Mouse (Mus musculus) intestine, embryonic 15.5 days (tissue): ENCODE measurements around the gene Trp53i11. TPM values are rescaled to one million over a fixed set of nuclear protein-coding genes. Genes with fewer than 3 reads are reported as not detected.

Source experiments
- ATAC-seq: fragments of 200-750 bp; cut with Nextera tagmentation; 2 replicates; pipeline ENCODE4 v1.8.0; 2017; ENCODE audit warnings: moderate TSS enrichment, moderate library complexity
- H3K27ac ChIP-seq: fragments of 300-500 bp; sonication (generic); 2 replicates; pipeline ENCODE4 v1.5.1; 2015; ENCODE audit warnings: mild to moderate bottlenecking, inconsistent platforms
- H3K27me3 ChIP-seq: fragments of 300-500 bp; sonication (generic); replicated peaks from 2 replicates; pipeline ENCODE4 v1.6.1; 2015; ENCODE audit warnings: inconsistent platforms
- H3K36me3 ChIP-seq: fragments of 300-500 bp; sonication (generic); 2 replicates; pipeline ENCODE4 v1.6.1; 2015; ENCODE audit warnings: inconsistent platforms
- H3K4me1 ChIP-seq: fragments of 300-500 bp; sonication (generic); replicated peaks from 2 replicates; pipeline ENCODE4 v1.6.1; 2015; ENCODE audit warnings: inconsistent platforms
- H3K4me2 ChIP-seq: fragments of 300-500 bp; sonication (generic); replicated peaks from 2 replicates; pipeline ENCODE4 v1.6.1; 2015; ENCODE audit warnings: mild to moderate bottlenecking, inconsistent platforms
- H3K4me3 ChIP-seq: fragments of 300-500 bp; sonication (generic); replicated peaks from 2 replicates; pipeline ENCODE4 v1.5.1; 2015; ENCODE audit warnings: inconsistent platforms
- H3K9ac ChIP-seq: fragments of 300-500 bp; sonication (generic); 2 replicates; pipeline ENCODE4 v1.6.1; 2015; ENCODE audit warnings: inconsistent platforms
- H3K9me3 ChIP-seq: fragments of 300-500 bp; sonication (generic); 2 replicates; pipeline ENCODE4 v1.6.1; 2016; ENCODE audit warnings: inconsistent platforms
- WGBS: fragments of 180-500 bp; shearing (Covaris S2); methylation state at CpG from one replicate; pipeline ENCODE4 v1.1.7; 2015; 5-methylcytosine and 5-hydroxymethylcytosine counted together
- polyA plus RNA-seq: library from polyadenylated mRNA; unstranded; fragments of >200 nt; fragmentation: Nextera tagmentation; extraction: Ambion mirVana; gene quantifications from 2 replicates; pipeline ENCODE4 v1.2.1, GENCODE M21; 2015

Gene Trp53i11
- polyA plus RNA-seq, 1 experiment from 2014 or later: 36.0 TPM

DNA sequence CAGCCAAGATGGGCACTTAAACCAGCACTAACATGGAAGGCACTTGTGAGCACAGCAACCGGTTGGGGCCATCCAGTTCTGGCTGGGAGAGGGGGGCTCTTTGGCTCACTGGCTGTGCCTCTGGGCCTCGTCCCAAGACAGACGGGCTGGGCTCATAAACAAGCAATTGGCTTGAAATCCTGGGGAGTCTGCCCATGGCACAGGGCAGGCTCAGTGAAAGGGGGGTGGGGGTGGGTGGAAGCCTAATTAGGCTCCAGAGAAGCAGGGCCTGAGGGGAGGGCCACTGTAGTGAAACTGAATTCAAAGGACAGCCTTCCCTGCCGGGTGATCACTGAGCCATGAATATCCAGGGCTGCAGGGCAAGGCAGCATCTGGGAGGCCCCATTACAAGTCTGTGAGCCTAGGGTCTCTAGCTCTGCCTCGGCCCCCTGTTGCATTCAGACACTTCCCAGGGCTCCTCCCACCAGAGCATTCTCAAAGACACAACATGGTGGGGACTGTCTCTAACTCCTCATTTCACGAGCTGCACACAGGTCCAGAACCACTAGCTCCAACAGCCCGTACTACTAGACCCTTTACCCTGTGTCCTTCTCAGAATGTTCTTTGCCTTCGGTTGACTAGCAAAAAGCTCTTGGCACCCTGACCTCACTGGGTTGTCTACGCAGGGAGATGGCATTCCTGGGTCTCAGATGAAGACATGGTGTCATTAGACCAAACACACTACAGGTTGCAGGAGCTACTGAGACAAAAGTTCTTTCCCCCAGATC is 40.5 kb downstream of the Trp53i11 start:
- Histone ChIP-seq H3K9me3 (no peaks in the 10 kb centered on the region), H3K9ac (no peak overlapping the region), H3K27me3 (no peaks in the 10 kb centered on the region), H3K4me2 (no peak overlapping the region), H3K27ac (0 out of 2 replicates have a peak overlapping the region, but pooled peaks have one; percentile 23), H3K4me3 (no peak overlapping the region), H3K36me3 (no peaks in the 10 kb centered on the region), H3K4me1 (peaks cover 14% of the 10 kb centered on the region)
- 57% methylated on average over 9 of the region's 9 CpGs for WGBS
- peak; percentile 20; the same call in 1 of the 2 replicates for ATAC-seq

DNA sequence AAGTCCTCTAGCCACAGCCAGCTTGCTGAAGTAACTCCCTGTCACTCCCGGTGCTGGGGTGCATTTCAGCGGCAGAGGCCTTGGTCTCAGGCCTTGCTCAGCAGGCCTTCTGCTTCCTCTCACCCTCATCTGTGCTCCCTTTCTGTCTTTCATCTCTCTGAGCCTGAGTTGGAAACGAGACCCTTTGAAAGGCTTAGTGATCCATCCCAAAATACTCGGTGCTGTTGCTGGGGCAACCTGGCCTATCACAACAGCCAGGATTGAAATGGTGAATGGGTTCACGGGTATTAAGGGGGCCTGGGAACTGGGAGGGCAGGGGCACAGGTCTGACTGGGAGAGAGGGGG is 41.1 kb downstream of the Trp53i11 start:
- 0 out of 2 replicates have a peak overlapping the region, but pooled peaks have one; percentile 23 for H3K27ac ChIP-seq
- ATAC-seq: no peak
- H3K9ac ChIP-seq: no peak overlapping the region

DNA sequence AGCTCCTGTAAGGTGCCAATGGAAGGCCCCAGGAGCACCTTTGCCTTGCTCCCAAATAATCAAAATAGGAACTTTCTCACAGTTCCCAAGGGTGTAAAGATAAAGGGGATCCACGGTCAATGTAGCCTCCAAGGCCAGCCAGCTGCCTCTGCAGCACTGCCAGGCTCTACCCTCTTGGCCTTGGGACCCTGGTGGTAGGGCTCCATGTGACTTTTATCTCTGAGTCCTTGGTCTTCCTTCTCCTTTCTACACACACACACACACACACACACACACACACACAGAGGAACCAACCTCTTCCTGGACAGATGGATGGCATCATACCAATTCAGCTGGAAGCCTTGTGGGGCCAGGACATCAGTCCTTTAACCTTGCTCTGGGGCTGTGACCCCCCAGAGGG is 44.8 kb downstream of the Trp53i11 start:
- Histone ChIP-seq H3K4me3 (no peak overlapping the region), H3K9me3 (no peaks in the 10 kb centered on the region), H3K27ac (no peak overlapping the region), H3K9ac (no peak overlapping the region), H3K4me2 (no peak overlapping the region), H3K36me3 (no peaks in the 10 kb centered on the region), H3K4me1 (peaks cover 10% of the 10 kb centered on the region), H3K27me3 (no peaks in the 10 kb centered on the region)
- ATAC-seq: no peak
- WGBS: 57% methylated on average over 1 of the region's 1 CpGs

More for the DNA sequence above, 41.1 kb downstream of the Trp53i11 start:
- no peaks in the 10 kb centered on the region for H3K9me3 ChIP-seq
- H3K36me3 ChIP-seq: no peaks in the 10 kb centered on the region
- 25% methylated on average over 5 of the region's 5 CpGs for WGBS
- peaks cover 14% of the 10 kb centered on the region for H3K4me1 ChIP-seq
- no peak overlapping the region for H3K4me3 ChIP-seq
- no peaks in the 10 kb centered on the region for H3K27me3 ChIP-seq
- no peak overlapping the region for H3K4me2 ChIP-seq

DNA sequence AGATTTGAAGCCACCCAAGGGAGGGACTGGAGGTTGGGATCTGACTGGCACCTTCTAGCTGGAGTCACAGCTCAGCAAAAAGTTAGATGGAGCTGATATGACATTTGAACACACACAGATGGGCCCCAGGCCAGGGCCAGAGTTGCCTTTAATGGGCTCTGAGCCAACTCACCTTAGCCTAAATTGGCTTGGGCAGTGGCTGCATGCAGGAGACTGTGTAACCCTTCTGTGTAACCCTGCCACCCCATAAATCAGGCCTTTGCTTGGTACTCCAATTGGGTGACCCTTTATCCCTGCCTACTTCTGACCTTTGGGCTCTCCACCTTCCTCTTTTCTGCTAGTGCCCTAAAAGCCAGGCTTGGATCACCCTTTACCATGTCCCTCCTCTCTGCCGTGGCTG is 49.7 kb downstream of the Trp53i11 start:
- peak; percentile 50; the same call in 1 of the 2 replicates for ATAC-seq
- H3K9me3 ChIP-seq: no peaks in the 10 kb centered on the region
- H3K4me3 ChIP-seq: no peak overlapping the region
- H3K27ac ChIP-seq: no peak overlapping the region
- no peaks in the 10 kb centered on the region for H3K36me3 ChIP-seq
- no peak overlapping the region for H3K9ac ChIP-seq
- peaks cover 4% of the 10 kb centered on the region; the same call in 1 of the 2 replicates for H3K4me1 ChIP-seq
- WGBS: 52% methylated on average over 1 of the region's 1 CpGs
- H3K27me3 ChIP-seq: no peaks in the 10 kb centered on the region
- H3K4me2 ChIP-seq: no peak overlapping the region

DNA sequence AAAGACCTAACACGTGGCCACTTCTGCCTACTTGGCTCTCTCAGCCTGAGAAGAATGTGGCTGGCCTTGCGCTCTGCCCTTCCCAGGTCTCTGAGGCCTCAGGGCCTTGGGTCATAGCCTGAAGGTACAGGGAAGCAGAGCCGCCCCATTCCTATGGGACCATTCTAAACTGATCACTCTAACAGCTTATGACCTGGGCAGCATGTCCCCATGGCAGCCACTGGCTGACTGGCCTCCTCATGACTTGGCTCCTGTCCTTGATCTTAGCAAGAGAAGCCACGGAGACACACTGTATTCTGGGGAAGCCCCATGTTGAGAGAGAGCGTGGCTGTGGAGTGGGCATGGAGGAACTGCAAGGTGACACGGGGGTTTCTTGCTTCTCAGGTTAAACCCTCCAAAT is 51.5 kb downstream of the Trp53i11 start:
- Histone ChIP-seq H3K4me2 (no peak overlapping the region), H3K9me3 (no peaks in the 10 kb centered on the region), H3K27ac (no peak overlapping the region), H3K27me3 (no peaks in the 10 kb centered on the region), H3K9ac (no peak overlapping the region), H3K4me3 (no peak overlapping the region), H3K4me1 (peaks cover 7% of the 10 kb centered on the region; the same call in 1 of the 2 replicates), H3K36me3 (no peaks in the 10 kb centered on the region)
- 84% methylated on average over 6 of the region's 6 CpGs for WGBS
- no peak for ATAC-seq

DNA sequence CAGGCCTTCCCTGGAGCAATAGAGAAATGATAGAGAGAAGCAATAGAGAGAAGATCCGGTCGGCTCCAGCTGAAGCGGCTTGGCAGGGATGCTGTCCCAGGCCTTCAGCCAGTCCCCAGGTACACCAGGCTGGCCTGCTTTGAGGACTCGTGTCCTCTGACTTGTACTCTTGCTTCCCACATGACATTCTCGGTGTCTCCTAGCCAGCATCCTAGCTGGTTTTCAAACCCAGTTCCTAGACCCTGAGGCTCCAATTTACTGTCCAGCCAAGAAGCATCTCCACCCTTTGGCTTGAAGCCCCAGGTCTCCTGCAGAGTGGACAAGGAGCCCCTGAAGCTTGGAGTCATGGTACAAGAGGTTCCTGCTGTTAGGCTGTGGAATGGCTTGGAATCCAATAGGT is 54.8 kb downstream of the Trp53i11 start:
- no peak overlapping the region for H3K4me3 ChIP-seq
- 95% methylated on average over 5 of the region's 5 CpGs for WGBS
- H3K9ac ChIP-seq: no peak overlapping the region
- H3K36me3 ChIP-seq: no peaks in the 10 kb centered on the region
- no peaks in the 10 kb centered on the region for H3K9me3 ChIP-seq
- no peak overlapping the region for H3K27ac ChIP-seq
- peaks cover 4% of the 10 kb centered on the region; the same call in 1 of the 2 replicates for H3K4me1 ChIP-seq
- H3K27me3 ChIP-seq: no peaks in the 10 kb centered on the region
- ATAC-seq: no peak
- H3K4me2 ChIP-seq: no peak overlapping the region

DNA sequence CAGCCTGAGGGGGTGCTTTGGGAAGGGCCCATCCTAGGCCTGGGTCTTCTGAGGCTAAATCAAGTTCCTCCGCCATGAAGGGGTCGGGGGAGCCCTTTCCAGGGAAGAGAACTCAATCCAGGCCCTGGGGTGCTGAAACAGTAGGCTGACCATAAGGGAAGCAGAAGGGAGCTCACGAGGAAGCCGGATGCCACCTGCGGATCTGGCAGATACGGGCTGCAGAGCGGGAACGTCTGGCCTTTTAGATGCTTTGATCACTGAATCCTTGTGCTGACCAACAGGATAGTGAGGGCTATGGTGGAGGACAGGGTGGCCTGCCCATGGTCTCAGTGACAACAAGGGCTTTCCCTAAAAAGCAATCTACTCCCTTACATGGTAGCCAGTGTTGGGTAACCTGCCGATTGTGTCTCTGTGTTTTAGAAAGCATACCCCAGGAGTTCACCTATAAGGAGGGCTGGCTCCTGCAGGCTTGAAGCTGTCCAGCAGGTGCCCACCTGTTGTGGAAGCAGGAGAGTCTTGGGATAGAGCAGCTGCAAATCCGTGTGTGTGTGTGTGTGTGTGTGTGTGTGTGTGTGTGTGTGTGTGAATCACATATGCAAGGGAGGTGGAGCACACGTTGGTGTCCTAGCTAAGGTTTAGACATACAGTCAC is 56.2 kb downstream of the Trp53i11 start:
- Histone ChIP-seq H3K4me2 (no peak overlapping the region), H3K27ac (no peak overlapping the region), H3K9ac (0 out of 2 replicates have a peak overlapping the region, but pooled peaks have one; percentile 10), H3K9me3 (no peaks in the 10 kb centered on the region), H3K4me1 (0 out of 2 replicates have a peak, but pooled peaks cover 3% of the 10 kb centered on the region), H3K36me3 (no peaks in the 10 kb centered on the region), H3K4me3 (no peak overlapping the region), H3K27me3 (no peaks in the 10 kb centered on the region)
- WGBS: 84% methylated on average over 11 of the region's 11 CpGs
- no peak for ATAC-seq

DNA sequence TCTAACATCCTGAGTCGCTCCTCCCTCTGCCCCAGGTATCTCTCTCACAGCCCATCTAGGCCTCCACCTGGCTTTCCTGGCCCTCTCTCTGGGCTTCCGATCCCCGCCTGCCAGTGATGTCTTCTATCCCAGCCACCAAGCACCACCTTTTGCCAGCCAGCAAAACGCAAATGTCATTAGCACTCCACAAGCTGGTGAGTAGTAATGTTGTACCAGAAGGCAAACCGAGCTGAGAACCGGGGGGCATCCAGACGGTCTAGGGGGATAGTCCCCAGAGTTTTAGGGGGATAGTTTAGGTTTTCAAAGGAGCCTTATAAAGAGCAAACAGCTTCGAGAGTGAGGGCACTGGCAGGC is 56.7 kb downstream of the Trp53i11 start:
- WGBS: 83% methylated on average over 8 of the region's 8 CpGs
- H3K4me3 ChIP-seq: no peak overlapping the region
- no peak overlapping the region for H3K27ac ChIP-seq
- H3K4me1 ChIP-seq: 0 out of 2 replicates have a peak, but pooled peaks cover 3% of the 10 kb centered on the region
- no peak overlapping the region for H3K9ac ChIP-seq
- no peak for ATAC-seq
- H3K4me2 ChIP-seq: no peak overlapping the region
- no peaks in the 10 kb centered on the region for H3K36me3 ChIP-seq
- no peaks in the 10 kb centered on the region for H3K9me3 ChIP-seq
- H3K27me3 ChIP-seq: no peaks in the 10 kb centered on the region

DNA sequence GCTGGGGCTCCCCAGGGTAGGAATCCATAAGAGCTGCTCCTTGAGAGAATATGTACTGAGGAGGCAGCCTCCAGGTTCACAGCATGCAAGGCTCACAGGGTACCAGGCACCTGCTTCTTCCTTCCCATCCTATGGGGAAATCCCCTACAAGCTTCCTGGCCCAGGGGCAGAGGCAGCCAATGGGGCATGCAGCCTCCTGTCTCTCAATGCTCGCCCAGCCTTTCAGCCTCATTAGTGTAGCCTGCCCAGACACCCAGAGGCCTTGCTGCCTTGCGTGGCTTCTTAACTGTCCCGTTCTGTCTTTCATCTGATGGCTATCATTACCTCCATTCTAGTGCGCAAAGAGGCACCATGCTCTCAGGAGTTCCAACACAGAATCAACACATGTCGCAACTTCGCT is 61.7 kb downstream of the Trp53i11 start:
- Histone ChIP-seq H3K4me2 (no peak overlapping the region), H3K4me1 (0 out of 2 replicates have a peak, but pooled peaks cover 9% of the 10 kb centered on the region), H3K9ac (no peak overlapping the region), H3K27me3 (no peaks in the 10 kb centered on the region), H3K9me3 (no peaks in the 10 kb centered on the region), H3K36me3 (no peaks in the 10 kb centered on the region), H3K27ac (no peak overlapping the region), H3K4me3 (no peak overlapping the region)
- 79% methylated on average over 6 of the region's 6 CpGs for WGBS
- no peak for ATAC-seq

DNA sequence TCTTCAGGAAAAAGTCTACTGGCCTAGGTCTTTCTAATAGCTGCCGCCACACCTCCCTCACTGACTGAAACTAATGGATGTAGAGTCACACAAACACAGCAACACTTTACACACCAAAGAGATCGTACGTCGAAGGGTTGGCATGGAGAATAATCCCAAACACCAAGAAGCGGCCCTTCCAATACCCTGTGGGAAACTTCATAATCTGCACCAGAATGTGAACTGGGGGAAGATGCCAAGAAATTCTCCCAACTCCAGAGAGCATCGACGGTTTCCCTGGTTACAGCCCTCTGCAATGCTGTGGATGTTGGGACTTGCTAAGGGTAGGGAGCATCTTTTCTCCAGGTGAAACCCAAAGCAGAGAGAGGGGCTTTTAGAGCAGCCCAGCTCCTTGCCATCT is 63.3 kb downstream of the Trp53i11 start:
- no peak for ATAC-seq
- 92% methylated on average over 7 of the region's 7 CpGs for WGBS
- Histone ChIP-seq H3K36me3 (no peaks in the 10 kb centered on the region), H3K27ac (no peak overlapping the region), H3K27me3 (no peaks in the 10 kb centered on the region), H3K9ac (no peak overlapping the region), H3K4me2 (no peak overlapping the region), H3K9me3 (no peaks in the 10 kb centered on the region), H3K4me1 (0 out of 2 replicates have a peak, but pooled peaks cover 9% of the 10 kb centered on the region), H3K4me3 (no peak overlapping the region)
